ENCODE assay signal across 8 mouse cellular contexts in genomic region chr9:75038357-75038688, GRCm38 (mm10). TPM values are rescaled to one million over a fixed set of nuclear protein-coding genes. Genes with fewer than 3 reads are reported as not detected.
DNase-seq lines count a peak whose midpoint lies in the region; ATAC-seq and TF ChIP-seq lines count a peak whose summit lies in the region.

No protein-coding gene starts in this region.

- no peak for DNase-seq in left cerebral cortex, adult 2 months (ENCODE audit: extremely low spot score in 1 of 2, low spot score in 2 of 2)
- DNase-seq in left cerebral cortex, postnatal 36 days (ENCODE audit: low spot score in 2 of 2): no peak
- DNase-seq in embryonic facial prominence, embryonic 10.5 days (ENCODE audit: low spot score): no peak
- no peak for DNase-seq in intestine, embryonic 14.5 days (ENCODE audit: low spot score)
- DNase-seq in urinary bladder, postnatal 25 days (ENCODE audit: low spot score): no peak
- DNase-seq in MN1 (ENCODE audit: low spot score): no peak

- H3K36me3 ChIP-seq in embryonic facial prominence, embryonic 10.5 days (replicated peaks): peaks cover 26% of the 10 kb centered on the region
- peaks cover 22% of the 10 kb centered on the region for H3K36me3 ChIP-seq in intestine, embryonic 14.5 days (ENCODE audit: control insufficient read depth, insufficient read depth, low read length)
- H3K36me3 ChIP-seq in neural tube, embryonic 12.5 days: no peaks in the 10 kb centered on the region

- H3K4me1 ChIP-seq in embryonic facial prominence, embryonic 10.5 days: peaks cover 18% of the 10 kb centered on the region
- H3K4me1 ChIP-seq in intestine, embryonic 14.5 days (replicated peaks; ENCODE audit: control insufficient read depth, insufficient read depth, low read length): peaks cover 7% of the 10 kb centered on the region; the same call in 1 of the 2 replicates
- peaks cover 10% of the 10 kb centered on the region for H3K4me1 ChIP-seq in neural tube, embryonic 12.5 days

- peak overlapping the region; percentile 50 for H3K4me2 ChIP-seq in intestine, embryonic 14.5 days (ENCODE audit: low read length)
- H3K4me2 ChIP-seq in neural tube, embryonic 12.5 days (replicated peaks): peak overlapping the region; percentile 79

- no peak for ATAC-seq in intestine, embryonic 14.5 days (replicated peaks; ENCODE audit: low FRiP score, low TSS enrichment, low read depth)
- no peak for ATAC-seq in neural tube, embryonic 12.5 days (ENCODE audit: low FRiP score, low read depth)
- ATAC-seq in cerebellum, adult (ENCODE audit: insufficient number of reproducible peaks, low FRiP score, low TSS enrichment): no peak

- TF ChIP-seq CTCF in left cerebral cortex, adult 2 months (IDR thresholded peaks at IDR 0.05): no peak

- intact Hi-C loops in left cerebral cortex, adult 2 months (cut with DNase I): loop anchor here (5.0 to 10.0 kb wide), 2 partner anchors 86 to 406 kb away; partner anchors contain the start of genes Fam214a and Leo1
- intact Hi-C loops in left cerebral cortex, postnatal 36 days (cut with DNase I): no loop called here

- H3K27ac ChIP-seq in left cerebral cortex, adult 2 months: peak overlapping the region; percentile 82; the same call in 1 of the 2 replicates
- H3K27ac ChIP-seq in embryonic facial prominence, embryonic 10.5 days (replicated peaks): peak overlapping the region; percentile 95
- peak overlapping the region; percentile 74; the same call in 1 of the 2 replicates for H3K27ac ChIP-seq in intestine, embryonic 14.5 days (ENCODE audit: low read depth)
- H3K27ac ChIP-seq in neural tube, embryonic 12.5 days: 0 out of 2 replicates have a peak overlapping the region, but pooled peaks have one; percentile 50

- WGBS in embryonic facial prominence, embryonic 10.5 days: 2% methylated on average over 10 of the region's 10 CpGs
- whole genome bisulfite sequencing in intestine, embryonic 14.5 days: 3% methylated on average over 10 of the region's 10 CpGs
- WGBS in neural tube, embryonic 12.5 days: 1% methylated on average over 10 of the region's 10 CpGs

- H3K9me3 ChIP-seq in embryonic facial prominence, embryonic 10.5 days: no peaks in the 10 kb centered on the region
- no peaks in the 10 kb centered on the region for H3K9me3 ChIP-seq in intestine, embryonic 14.5 days (ENCODE audit: control insufficient read depth, low read length)
- H3K9me3 ChIP-seq in neural tube, embryonic 12.5 days: no peaks in the 10 kb centered on the region

- peak overlapping the region; percentile 91 for H3K9ac ChIP-seq in intestine, embryonic 14.5 days (ENCODE audit: low read length)
- H3K9ac ChIP-seq in neural tube, embryonic 12.5 days: peak overlapping the region; percentile 83

- H3K4me3 ChIP-seq in left cerebral cortex, adult 2 months: peak overlapping the region; percentile 93
- peak overlapping the region; percentile 99 for H3K4me3 ChIP-seq in embryonic facial prominence, embryonic 10.5 days
- H3K4me3 ChIP-seq in intestine, embryonic 14.5 days (ENCODE audit: low read depth, low read length): peak overlapping the region; percentile 89
- peak overlapping the region; percentile 96 for H3K4me3 ChIP-seq in neural tube, embryonic 12.5 days

- H3K27me3 ChIP-seq in embryonic facial prominence, embryonic 10.5 days (replicated peaks; ENCODE audit: low read depth, poor library complexity, severe bottlenecking): no peaks in the 10 kb centered on the region
- no peaks in the 10 kb centered on the region for H3K27me3 ChIP-seq in intestine, embryonic 14.5 days (replicated peaks; ENCODE audit: control insufficient read depth, insufficient read depth, low read length)
- H3K27me3 ChIP-seq in neural tube, embryonic 12.5 days (replicated peaks): no peaks in the 10 kb centered on the region

RNA-seq across cellular contexts. Expression of gene Arpp19, which starts 0.9 kb away (rescaled TPM):
- 100 to 1,000 TPM; 449 to 473 TPM for total RNA-seq in left cerebral cortex, adult 2 months (2021)
- total RNA-seq in left cerebral cortex, postnatal 36 days (2021): 100 to 1,000 TPM; 457 to 503 TPM
- polyA plus RNA-seq in embryonic facial prominence, embryonic 10.5 days (2016; fragmentation: Nextera tagmentation; extraction: Ambion mirVana): 365 and 391 TPM in 2 replicates
- polyA plus RNA-seq in intestine, embryonic 14.5 days (2014; fragmentation: Nextera tagmentation; extraction: Ambion mirVana): 306 and 313 TPM in 2 replicates
- polyA plus RNA-seq in neural tube, embryonic 12.5 days (2016; fragmentation: Nextera tagmentation; extraction: Ambion mirVana): 278 and 299 TPM in 2 replicates

RNA-seq across cellular contexts. Expression of gene Myo5a, which starts 32.5 kb away (rescaled TPM):
- 100 to 1,000 TPM; 307 to 308 TPM for total RNA-seq in left cerebral cortex, adult 2 months (2021)
- total RNA-seq in left cerebral cortex, postnatal 36 days (2021): 100 to 1,000 TPM; 297 to 304 TPM
- polyA plus RNA-seq in embryonic facial prominence, embryonic 10.5 days (2016; fragmentation: Nextera tagmentation; extraction: Ambion mirVana): 18.9 and 21.2 TPM in 2 replicates
- polyA plus RNA-seq in intestine, embryonic 14.5 days (2014; fragmentation: Nextera tagmentation; extraction: Ambion mirVana): 13.1 and 14.6 TPM in 2 replicates
- polyA plus RNA-seq in neural tube, embryonic 12.5 days (2016; fragmentation: Nextera tagmentation; extraction: Ambion mirVana): 42.4 and 45.3 TPM in 2 replicates
